In the genomic region with DNA sequence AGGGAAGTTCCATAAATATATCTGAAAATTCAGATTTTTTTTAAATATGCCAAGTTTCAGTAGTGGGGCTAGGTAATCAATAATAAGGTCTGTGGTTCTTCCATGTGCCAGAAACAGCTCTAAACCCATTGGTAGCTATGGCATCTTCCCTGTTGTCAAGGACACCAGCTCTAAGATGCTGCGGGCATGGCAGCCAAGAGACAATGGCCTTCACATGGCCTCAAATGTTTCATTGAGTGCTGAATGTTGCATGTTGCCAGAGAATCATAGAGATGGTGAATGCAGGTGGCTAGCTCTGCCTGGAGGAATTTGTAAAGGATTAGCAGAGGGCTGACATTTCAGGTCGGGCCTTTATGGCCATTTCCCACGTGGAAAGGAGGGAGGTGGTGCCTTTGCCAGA, we compare ENCODE assay signal across 22 mouse cellular contexts.
DNase-seq lines count a peak whose midpoint lies in the region; ATAC-seq and TF ChIP-seq lines count a peak whose summit lies in the region.
"Had no signal": no experiment of that assay in that cellular context is flagged by ENCODE, and none has a peak within 500 bp of the region (broad histone marks: within the 10 kb centered on the region; RNA-seq: fewer than 3 reads in every experiment).

No protein-coding gene starts in this region.

- peak; percentile 66; the same call in 1 of the 2 replicates for ATAC-seq in neural tube, embryonic 14.5 days (ENCODE audit: low read depth)
- ATAC-seq: inflammation-experienced regulatory T-cells, adult 6 months had no signal

- H3K9ac ChIP-seq in neural tube, embryonic 14.5 days (replicated peaks; ENCODE audit: low read depth, low read length) = no peak overlapping the region
- H3K9ac ChIP-seq: heart, embryonic 15.5 days; lung, embryonic 15.5 days; stomach, embryonic 15.5 days had no signal

- TF ChIP-seq CTCF in layer of hippocampus, adult 2 months (conservative IDR thresholded peaks at IDR 0.05) = no peak

- 32% methylated on average over 3 of the region's 3 CpGs for WGBS in neural tube, embryonic 14.5 days

- H3K4me1 ChIP-seq in neural tube, embryonic 14.5 days (ENCODE audit: control insufficient read depth, insufficient read depth, low read length) = peaks cover 8% of the 10 kb centered on the region

- no peak overlapping the region for H3K4me3 ChIP-seq in layer of hippocampus, adult 2 months
- no peak overlapping the region for H3K4me3 ChIP-seq in neural tube, embryonic 14.5 days (ENCODE audit: low read depth, low read length)
- H3K4me3 ChIP-seq: heart, embryonic 10.5 days; heart, embryonic 15.5 days; lung, embryonic 15.5 days; midbrain, embryonic 10.5 days; myocyte; stomach, embryonic 15.5 days had no signal

- DNase-seq in heart, adult 11 months = peak; percentile 52
- no peak for DNase-seq in heart, postnatal 36 days
- DNase-seq in layer of hippocampus, adult 2 months (ENCODE audit: low spot score in 2 of 2) = no peak
- DNase-seq in layer of hippocampus, adult 18-20 months (ENCODE audit: low spot score in 2 of 2) = no peak
- DNase-seq in neural tube, embryonic 10.5 days (ENCODE audit: extremely low spot score, low spot score) = no peak
- no peak for DNase-seq in gastrocnemius, postnatal 36 days
- DNase-seq: B cell, adult 2 months; cerebellum, adult 8-10 months; cerebellum, postnatal 25 days; gastrocnemius, postnatal 10 days; kidney, adult 11 months; kidney, postnatal 14 days; right cerebral cortex, postnatal 25 days had no signal

- H3K27me3 ChIP-seq in neural tube, embryonic 14.5 days (ENCODE audit: control insufficient read depth, insufficient read depth, low read length) = no peaks in the 10 kb centered on the region
- H3K27me3 ChIP-seq: heart, embryonic 15.5 days; stomach, embryonic 15.5 days had no signal

- H3K4me2 ChIP-seq in neural tube, embryonic 14.5 days (ENCODE audit: low read depth, low read length) = no peak overlapping the region
- H3K4me2 ChIP-seq: heart, embryonic 15.5 days; liver, embryonic 11.5 days; lung, embryonic 15.5 days; stomach, embryonic 15.5 days had no signal

- 0 out of 2 replicates have a peak overlapping the region, but pooled peaks have one; percentile 0 for H3K27ac ChIP-seq in layer of hippocampus, adult 2 months
- H3K27ac ChIP-seq in neural tube, embryonic 14.5 days (ENCODE audit: low read depth, low read length) = no peak overlapping the region
- H3K27ac ChIP-seq: heart, embryonic 10.5 days; heart, embryonic 15.5 days; lung, embryonic 15.5 days; midbrain, embryonic 10.5 days; stomach, embryonic 15.5 days had no signal

- H3K9me3 ChIP-seq in neural tube, embryonic 14.5 days (ENCODE audit: control insufficient read depth, low read length) = no peaks in the 10 kb centered on the region
- H3K9me3 ChIP-seq: heart, embryonic 10.5 days; heart, embryonic 15.5 days; lung, embryonic 15.5 days; midbrain, embryonic 10.5 days; stomach, embryonic 15.5 days had no signal

- intact Hi-C loops in heart, postnatal 36 days (cut with DNase I) = no loop called here
- intact Hi-C loops in gastrocnemius, postnatal 36 days (cut with DNase I) = no loop called here

- no peaks in the 10 kb centered on the region for H3K36me3 ChIP-seq in neural tube, embryonic 14.5 days (ENCODE audit: control insufficient read depth, insufficient read depth, low read length)
- H3K36me3 ChIP-seq: heart, embryonic 10.5 days; heart, embryonic 15.5 days; lung, embryonic 15.5 days; midbrain, embryonic 10.5 days; stomach, embryonic 15.5 days had no signal
